Mouse (Mus musculus) ES-E14 (cell line): ENCODE results near the gene Lrrc10b. TPM values are rescaled to one million over a fixed set of nuclear protein-coding genes. Genes with fewer than 3 reads are reported as not detected.

Experiments used
- DNase-seq: peaks from one replicate; pipeline ENCODE4 v3.0.0-alpha.2; 2013; ENCODE audit warnings: low read depth, low spot score
- H3K27ac ChIP-seq: 2 replicates; pipeline ENCODE4 v1.5.1; 2012; ENCODE audit warnings: low read depth, mild to moderate bottlenecking, low read length, moderate library complexity, mixed read lengths; ENCODE audit not compliant: poor library complexity, insufficient read depth, severe bottlenecking
- H3K36me3 ChIP-seq: 2 replicates; pipeline ENCODE4 v1.6.1; 2012; ENCODE audit warnings: mild to moderate bottlenecking, low read length, moderate library complexity, mixed read lengths; ENCODE audit not compliant: control insufficient read depth, poor library complexity, insufficient read depth, severe bottlenecking
- H3K4me1 ChIP-seq, 2 experiments: fragments of 150-350 bp in 1 of 2; sonication (generic) in 1 of 2; 2 replicates each; pipeline ENCODE4 v1.6.1; 2012; ENCODE audit warnings: low read length in 2 of 2, mild to moderate bottlenecking in 1 of 2, mixed read lengths in 1 of 2; ENCODE audit not compliant: control insufficient read depth in 2 of 2, insufficient read depth in 2 of 2, poor library complexity in 1 of 2
- H3K4me3 ChIP-seq, 2 experiments: fragments of 150-350 bp in 1 of 2; sonication (generic) in 1 of 2; 2 replicates each; pipeline ENCODE4 v1.5.1; 2012; ENCODE audit warnings: low read length in 2 of 2, low read depth in 1 of 2, mild to moderate bottlenecking in 1 of 2, mixed read lengths in 1 of 2; ENCODE audit not compliant: insufficient read depth in 1 of 2, poor library complexity in 1 of 2, severe bottlenecking in 1 of 2
- H3K9ac ChIP-seq: 2 replicates; pipeline ENCODE4 v1.6.1; 2012; ENCODE audit warnings: low read depth, mild to moderate bottlenecking, low read length, mixed read lengths; ENCODE audit not compliant: poor library complexity, insufficient read depth, severe bottlenecking
- H3K9me3 ChIP-seq: fragments of 150-350 bp; sonication (generic); 2 replicates; pipeline ENCODE4 v1.6.1; 2012; ENCODE audit warnings: low read depth, mild to moderate bottlenecking, low read length; ENCODE audit not compliant: control insufficient read depth, insufficient read depth
- CHD2 ChIP-seq: IDR thresholded peaks from 2 replicates; pipeline ENCODE4 v1.6.1; 2014; ENCODE audit warnings: mild to moderate bottlenecking, low read depth, low read length, inconsistent platforms
- HCFC1 ChIP-seq: IDR thresholded peaks from 2 replicates; pipeline ENCODE4 v1.6.1; 2012; ENCODE audit warnings: low read length, inconsistent platforms, borderline replicate concordance; ENCODE audit not compliant: insufficient read depth
- MAFK ChIP-seq: IDR thresholded peaks from 2 replicates; pipeline ENCODE4 v1.6.1; 2014; ENCODE audit warnings: mild to moderate bottlenecking, low read depth, low read length, inconsistent platforms; ENCODE audit not compliant: insufficient read depth
- ZC3H11A ChIP-seq: IDR thresholded peaks from 2 replicates; pipeline ENCODE4 v1.6.1; 2012; ENCODE audit warnings: low read depth, mild to moderate bottlenecking, inconsistent platforms, low read length, borderline replicate concordance
- ZNF384 ChIP-seq: IDR thresholded peaks from 2 replicates; pipeline ENCODE4 v1.6.1; 2012; ENCODE audit warnings: low read depth, low read length, inconsistent platforms
- in situ Hi-C, 2 experiments: fragments of 600-800 bp; cut with MboI; formaldehyde crosslinking; loops; one replicate each; pipeline ENCODE4 v1.15.1; 2025; ENCODE audit warnings: low sequenced_read_pairs in 2 of 2, inconsistent platforms in 1 of 2; ENCODE audit not compliant: unreplicated experiment in 2 of 2
- total RNA-seq: library from RNA; depleted of rRNA; stranded (reverse); fragments of 300-350 nt; gene quantifications from 2 replicates; pipeline ENCODE4 v1.2.3, GENCODE M21; 2012

Lrrc10b gene
- total RNA-seq, 1 experiment, result 0.27 TPM

DNA sequence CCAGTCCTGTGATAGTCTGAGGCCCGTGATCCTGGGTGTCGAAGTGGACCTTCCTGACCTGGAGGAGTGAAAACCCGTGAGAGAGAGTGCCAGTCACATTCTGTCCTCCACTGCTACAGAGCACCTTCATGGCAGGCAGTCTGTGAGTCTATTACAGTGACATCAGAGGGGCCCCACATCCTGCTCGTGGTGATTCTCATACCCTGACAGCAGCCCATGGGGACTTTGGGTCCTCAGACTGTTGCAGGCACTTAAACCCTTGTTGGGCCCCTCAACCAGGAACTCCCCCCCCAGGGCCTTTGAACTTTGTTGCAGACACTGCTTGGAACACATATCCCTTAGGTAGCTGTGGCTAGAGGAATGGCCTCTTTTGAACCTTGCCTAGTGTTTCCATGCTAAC lies 22.3 kb upstream of the Lrrc10b start:
- in situ Hi-C loops, result no loop called here
- Histone ChIP-seq H3K9ac (no peak overlapping the region), H3K4me1 (peaks cover 0 to 2% of the 10 kb centered on the region in 2 experiments; a peak in 1 of 4 replicates), H3K4me3 (no peak overlapping the region), H3K36me3 (no peaks in the 10 kb centered on the region; the same call in 1 of the 2 replicates), H3K9me3 (no peaks in the 10 kb centered on the region), H3K27ac (no peak overlapping the region)
- no peak for DNase-seq
- TF ChIP-seq ZNF384 (no peak), CHD2 (no peak), ZC3H11A (no peak)

DNA sequence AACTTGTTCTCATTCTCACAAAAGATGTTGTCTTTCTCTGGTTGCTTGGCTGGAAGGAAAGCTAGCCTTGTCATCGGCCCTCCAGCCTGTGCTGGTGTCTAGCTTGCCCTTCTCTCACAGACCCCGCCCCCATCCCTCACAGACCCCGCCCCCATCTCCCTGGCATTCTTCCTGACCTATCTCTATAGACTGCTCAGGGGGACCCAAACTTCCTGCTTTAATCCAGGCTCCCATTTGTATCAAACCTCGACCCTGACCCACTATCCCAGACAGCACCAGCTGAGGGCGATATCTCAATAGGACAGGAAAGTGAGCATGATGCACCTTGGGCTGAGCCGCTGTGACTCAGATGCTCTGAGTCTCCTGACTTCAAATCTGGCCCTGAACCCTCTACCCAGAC lies 16.5 kb upstream of the Lrrc10b start:
- Histone ChIP-seq H3K9ac (no peak overlapping the region), H3K4me3 (no peak overlapping the region), H3K27ac (no peak overlapping the region), H3K4me1 (peaks cover 0 to 4% of the 10 kb centered on the region in 2 experiments; a peak in 1 of 4 replicates), H3K36me3 (no peaks in the 10 kb centered on the region), H3K9me3 (no peaks in the 10 kb centered on the region)
- TF ChIP-seq ZC3H11A, result no peak
- TF ChIP-seq ZNF384, result no peak
- no peak for TF ChIP-seq HCFC1
- TF ChIP-seq MAFK, result no peak
- TF ChIP-seq CHD2, result no peak
- in situ Hi-C loops, result no loop called here
- DNase-seq, result no peak

DNA sequence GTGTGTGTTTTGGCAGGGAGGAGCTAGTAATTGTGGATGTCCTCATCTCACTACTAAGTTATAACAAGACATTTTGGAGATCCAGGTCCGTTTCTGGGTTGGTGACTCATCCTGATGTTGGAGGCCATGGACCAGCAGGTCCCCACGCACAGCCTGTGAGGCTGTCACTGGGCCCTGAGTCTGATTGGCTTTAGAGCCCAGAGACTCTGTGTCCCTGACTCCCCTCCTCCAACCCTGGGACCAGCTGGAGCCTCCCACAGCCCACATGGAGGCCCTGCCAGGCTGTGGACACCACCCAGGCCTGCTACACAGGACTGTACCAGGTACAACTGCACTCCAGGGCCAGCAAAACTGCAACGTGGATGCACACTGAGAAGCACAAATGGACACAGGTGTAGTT lies 15.7 kb upstream of the Lrrc10b start:
- Histone ChIP-seq H3K4me1 (peaks cover 0 to 4% of the 10 kb centered on the region in 2 experiments; a peak in 1 of 4 replicates), H3K36me3 (no peaks in the 10 kb centered on the region), H3K27ac (no peak overlapping the region), H3K4me3 (no peak overlapping the region), H3K9me3 (no peaks in the 10 kb centered on the region), H3K9ac (no peak overlapping the region)
- TF ChIP-seq HCFC1, result no peak
- DNase-seq, result no peak
- in situ Hi-C loops, result no loop called here

DNA sequence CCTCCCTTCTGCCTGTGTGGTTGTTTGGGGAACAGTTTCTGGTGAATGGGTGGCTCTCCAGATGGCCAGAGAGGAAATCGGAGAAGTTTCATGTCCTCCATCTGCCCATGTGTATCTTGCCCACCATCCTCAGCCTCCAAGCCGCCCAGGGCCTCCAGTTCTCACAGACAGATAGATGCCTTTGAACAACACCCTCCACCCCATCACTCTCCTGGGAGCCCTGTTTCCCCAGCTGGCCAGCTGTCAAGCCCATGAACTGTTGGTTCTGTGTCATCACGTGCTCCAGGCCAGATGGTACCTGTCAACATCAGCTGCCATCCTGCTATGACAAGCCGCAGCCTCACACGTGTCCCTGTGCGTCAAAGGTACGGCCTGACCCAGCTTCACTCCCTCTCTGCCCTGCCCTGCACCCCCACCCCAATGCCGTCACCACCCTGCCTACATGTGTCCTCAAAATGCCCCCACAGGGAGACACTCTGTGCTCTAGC lies 11.9 kb upstream of the Lrrc10b start:
- Histone ChIP-seq H3K4me1 (peaks cover 0 to 6% of the 10 kb centered on the region in 2 experiments; a peak in 1 of 4 replicates), H3K9ac (no peak overlapping the region), H3K36me3 (no peaks in the 10 kb centered on the region), H3K9me3 (no peaks in the 10 kb centered on the region), H3K4me3 (no peak overlapping the region), H3K27ac (no peak overlapping the region)
- in situ Hi-C loops, result no loop called here
- no peak for DNase-seq
- TF ChIP-seq CHD2 (no peak), ZNF384 (no peak), MAFK (no peak), ZC3H11A (no peak), HCFC1 (no peak)

DNA sequence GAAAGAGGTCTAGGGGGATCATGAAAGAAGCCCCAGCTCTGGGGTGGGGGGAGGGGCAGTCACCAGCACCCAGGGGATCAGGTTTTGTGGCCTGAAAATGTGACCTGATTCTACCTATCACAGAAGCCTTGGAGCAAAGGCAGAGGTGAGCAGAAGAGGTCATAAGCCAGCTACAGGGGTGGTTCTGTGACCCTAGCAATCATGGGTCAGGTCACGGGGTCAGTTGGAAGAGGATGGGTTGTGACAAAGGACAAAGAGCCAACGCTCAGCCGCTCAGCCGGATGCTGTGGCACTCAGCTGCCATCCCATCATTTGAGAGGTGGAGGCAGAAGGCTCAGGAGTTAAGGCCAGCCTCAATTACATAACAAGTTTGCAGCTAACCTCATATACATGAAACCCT lies 7.2 kb upstream of the Lrrc10b start:
- no peak for TF ChIP-seq MAFK
- no peak for TF ChIP-seq CHD2
- TF ChIP-seq HCFC1, result no peak
- no peak for TF ChIP-seq ZNF384
- no peak for TF ChIP-seq ZC3H11A

More for the DNA sequence above, 7.2 kb upstream of the Lrrc10b start:
- DNase-seq, result no peak
- H3K9ac ChIP-seq, result no peak overlapping the region
- in situ Hi-C loops, result no loop called here
- no peak overlapping the region for H3K27ac ChIP-seq
- no peaks in the 10 kb centered on the region for H3K9me3 ChIP-seq
- H3K4me3 ChIP-seq, result no peak overlapping the region
- H3K36me3 ChIP-seq, result no peaks in the 10 kb centered on the region
- peaks cover 0 to 15% of the 10 kb centered on the region in 2 experiments; a peak in 1 of 4 replicates for H3K4me1 ChIP-seq
